ENCODE assay signal across 8 mouse cellular contexts in the genomic region with DNA sequence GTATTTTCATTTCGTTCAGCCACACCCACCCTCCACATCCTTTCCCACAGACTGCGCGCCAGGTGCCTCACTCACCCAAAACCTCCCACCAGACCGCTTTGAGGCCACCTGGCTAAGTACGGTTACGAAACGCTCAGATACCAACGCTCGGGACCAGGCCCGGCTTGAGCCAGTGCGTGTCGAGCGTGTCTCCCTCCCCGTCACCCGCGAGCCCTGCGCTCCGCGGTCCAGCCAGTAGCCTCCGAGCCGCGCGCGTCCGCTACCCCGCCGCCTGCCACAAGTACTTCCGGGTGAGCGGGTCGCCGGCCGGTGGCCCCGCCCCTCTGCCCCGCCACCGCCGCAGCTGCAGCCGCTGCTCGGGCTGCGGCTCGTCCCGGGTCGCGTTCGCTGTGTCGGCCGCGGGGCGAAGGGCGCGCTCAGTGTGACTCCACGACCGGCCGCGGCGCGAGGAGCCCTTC. TPM values are rescaled to one million over a fixed set of nuclear protein-coding genes. Genes with fewer than 3 reads are reported as not detected.
DNase-seq lines count a peak whose midpoint lies in the region; ATAC-seq and TF ChIP-seq lines count a peak whose summit lies in the region.

No protein-coding gene starts in this region.

- ATAC-seq in forebrain, embryonic 13.5 days, result peak; percentile 97
- ATAC-seq in lung, embryonic 14.5 days (ENCODE audit: insufficient read depth), result peak; percentile 95

- no peaks in the 10 kb centered on the region for H3K36me3 ChIP-seq in ES-Bruce4 (ENCODE audit: control insufficient read depth, insufficient read depth, low read length, poor library complexity, severe bottlenecking)
- no peaks in the 10 kb centered on the region for H3K36me3 ChIP-seq in forebrain, embryonic 13.5 days (ENCODE audit: poor library complexity, severe bottlenecking)
- no peaks in the 10 kb centered on the region for H3K36me3 ChIP-seq in lung, embryonic 14.5 days (ENCODE audit: insufficient read depth)

- peak overlapping the region; percentile 70 for H3K4me3 ChIP-seq in ES-Bruce4 (ENCODE audit: low read depth, low read length)
- peak overlapping the region; percentile 97 for H3K4me3 ChIP-seq in forebrain, embryonic 13.5 days
- peak overlapping the region; percentile 97 for H3K4me3 ChIP-seq in lung, embryonic 14.5 days (ENCODE audit: low read depth, low read length)

- peak; percentile 27 for TF ChIP-seq POLR2A in ES-Bruce4 (IDR thresholded peaks at IDR 0.05; ENCODE audit: insufficient read depth, low read length)

- no peak overlapping the region for H3K27ac ChIP-seq in ES-Bruce4 (ENCODE audit: insufficient read depth, low read length)
- H3K27ac ChIP-seq in forebrain, embryonic 13.5 days, result peak overlapping the region; percentile 67
- H3K27ac ChIP-seq in lung, embryonic 14.5 days (ENCODE audit: low read depth), result peak overlapping the region; percentile 80

- intact Hi-C loops in heart, postnatal 10 days (cut with DNase I), result loop anchor here (2.0 to 5.0 kb wide), 3 partner anchors 25 to 89 kb away; no protein-coding TSS in a partner anchor

- H3K9ac ChIP-seq in ES-Bruce4 (ENCODE audit: low read depth, poor library complexity, severe bottlenecking), result peak overlapping the region; percentile 72
- H3K9ac ChIP-seq in forebrain, embryonic 13.5 days, result peak overlapping the region; percentile 91
- H3K9ac ChIP-seq in lung, embryonic 14.5 days, result peak overlapping the region; percentile 83

- H3K27me3 ChIP-seq in ES-Bruce4 (ENCODE audit: control insufficient read depth, insufficient read depth, low read length, poor library complexity, severe bottlenecking), result no peaks in the 10 kb centered on the region
- no peaks in the 10 kb centered on the region for H3K27me3 ChIP-seq in forebrain, embryonic 13.5 days
- H3K27me3 ChIP-seq in lung, embryonic 14.5 days (ENCODE audit: insufficient read depth, low read length), result no peaks in the 10 kb centered on the region

- 1% methylated on average over 55 of the region's 56 CpGs for WGBS in forebrain, embryonic 13.5 days
- under 1% methylated on average over 56 of the region's 56 CpGs for WGBS in lung, embryonic 14.5 days

- H3K9me3 ChIP-seq in ES-Bruce4 (replicated peaks; ENCODE audit: control insufficient read depth, insufficient read depth, low read length, poor library complexity, severe bottlenecking), result no peaks in the 10 kb centered on the region
- no peaks in the 10 kb centered on the region for H3K9me3 ChIP-seq in forebrain, embryonic 13.5 days (replicated peaks)
- H3K9me3 ChIP-seq in lung, embryonic 14.5 days (ENCODE audit: low read depth, low read length), result no peaks in the 10 kb centered on the region

- peak; percentile 65 for DNase-seq in c-Kit-positive CD71-positive TER-119-positive erythroid progenitor cells, embryonic 14.5 days (ENCODE audit: low spot score)
- peak; percentile 91 to 92 for DNase-seq in heart, postnatal 10 days
- peak; percentile 53 to 75 for DNase-seq in layer of hippocampus, adult 18-20 months (ENCODE audit: low spot score in 2 of 2)
- DNase-seq in lung, embryonic 14.5 days, result peak; percentile 89
- peak; percentile 78 for DNase-seq in ovary, adult 18-20 months (ENCODE audit: low spot score)
- DNase-seq in thymus, postnatal 0 days (ENCODE audit: low spot score), result peak; percentile 80

- TF ChIP-seq EP300 in ES-Bruce4 (IDR thresholded peaks at IDR 0.05; ENCODE audit: insufficient read depth, low read depth, low read length), result no peak

- no peaks in the 10 kb centered on the region for H3K4me1 ChIP-seq in ES-Bruce4 (ENCODE audit: control insufficient read depth, insufficient read depth, low read length)
- H3K4me1 ChIP-seq in forebrain, embryonic 13.5 days, result peaks cover 19% of the 10 kb centered on the region
- peaks cover 8% of the 10 kb centered on the region; the same call in 1 of the 2 replicates for H3K4me1 ChIP-seq in lung, embryonic 14.5 days (ENCODE audit: insufficient read depth)

- H3K4me2 ChIP-seq in forebrain, embryonic 13.5 days, result peak overlapping the region; percentile 85
- H3K4me2 ChIP-seq in lung, embryonic 14.5 days, result peak overlapping the region; percentile 88

- TF ChIP-seq CTCF in ES-Bruce4 (IDR thresholded peaks at IDR 0.05; ENCODE audit: low read depth, low read length), result no peak
- TF ChIP-seq CTCF in lung, embryonic 14.5 days (IDR thresholded peaks at IDR 0.05; ENCODE audit: low read depth), result no peak

RNA-seq across cellular contexts. Expression of a gene that starts 0.4 kb away (rescaled TPM):
- polyA plus RNA-seq in ES-Bruce4 (2011; ENCODE audit: insufficient read depth, insufficient read length, low read depth, missing spikeins), result 55.3 and 62.0 TPM in 2 replicates
- 40.4 and 42.1 TPM in 2 replicates for polyA plus RNA-seq in forebrain, embryonic 13.5 days (2015; fragmentation: Nextera tagmentation; extraction: Ambion mirVana)
- 100 to 1,000 TPM; 105 to 108 TPM for total RNA-seq in heart, postnatal 10 days (2021)
- 10 to 100 TPM; 35.5 to 38.7 TPM for total RNA-seq in layer of hippocampus, adult 18-20 months (2021)
- polyA plus RNA-seq in lung, embryonic 14.5 days (2014; fragmentation: Nextera tagmentation; extraction: Ambion mirVana), result 39.6 and 40.4 TPM in 2 replicates
- polyA plus RNA-seq in thymus, postnatal 0 days (2015; fragmentation: Nextera tagmentation; extraction: Ambion mirVana), result 24.8 and 26.6 TPM in 2 replicates
